Mouse (Mus musculus) embryonic facial prominence, embryonic 11.5 days (tissue): Measurements from ENCODE around the gene Cyp11a1. TPM values are rescaled to one million over a fixed set of nuclear protein-coding genes. Genes with fewer than 3 reads are reported as not detected.

Experiments
- ATAC-seq: fragments of 200-750 bp; cut with Nextera tagmentation; replicated peaks from 2 replicates; pipeline ENCODE4 v1.8.0; 2017; ENCODE audit warnings: low read depth; ENCODE audit not compliant: insufficient number of reproducible peaks, low FRiP score, low TSS enrichment
- DNase-seq: peaks from one replicate; pipeline ENCODE4 v3.0.0-alpha.2; 2015; ENCODE audit warnings: low spot score
- H3K27ac ChIP-seq: fragments of 300-500 bp; sonication (generic); replicated peaks from 2 replicates; pipeline ENCODE4 v1.5.1; 2014; ENCODE audit warnings: mild to moderate bottlenecking, low read depth, low read length, control low read depth
- H3K27me3 ChIP-seq: fragments of 300-500 bp; sonication (generic); 2 replicates; pipeline ENCODE4 v1.6.1; 2014; ENCODE audit warnings: mild to moderate bottlenecking, low read length, moderate library complexity, mixed read lengths; ENCODE audit not compliant: control insufficient read depth, insufficient read depth
- H3K36me3 ChIP-seq: fragments of 300-500 bp; sonication (generic); replicated peaks from 2 replicates; pipeline ENCODE4 v1.6.1; 2014; ENCODE audit warnings: low read depth, mild to moderate bottlenecking, low read length, moderate library complexity, mixed read lengths; ENCODE audit not compliant: control insufficient read depth, insufficient read depth
- H3K4me1 ChIP-seq: fragments of 300-500 bp; sonication (generic); 2 replicates; pipeline ENCODE4 v1.6.1; 2014; ENCODE audit warnings: low read length, mixed read lengths; ENCODE audit not compliant: control insufficient read depth, insufficient read depth
- H3K4me2 ChIP-seq: fragments of 300-500 bp; sonication (generic); 2 replicates; pipeline ENCODE4 v1.6.1; 2014; ENCODE audit warnings: low read depth, mild to moderate bottlenecking, control low read depth, low read length, moderate library complexity
- H3K4me3 ChIP-seq: fragments of 300-500 bp; sonication (generic); 2 replicates; pipeline ENCODE4 v1.5.1; 2014; ENCODE audit warnings: low read depth, low read length, control low read depth
- H3K9ac ChIP-seq: fragments of 300-500 bp; sonication (generic); replicated peaks from 2 replicates; pipeline ENCODE4 v1.6.1; 2014; ENCODE audit warnings: mild to moderate bottlenecking, control low read depth, low read length
- H3K9me3 ChIP-seq: fragments of 300-500 bp; sonication (generic); replicated peaks from 2 replicates; pipeline ENCODE4 v1.6.1; 2016; ENCODE audit warnings: mild to moderate bottlenecking, low read length, inconsistent platforms, mixed read lengths; ENCODE audit not compliant: control insufficient read depth
- WGBS: fragments of 180-500 bp; shearing (Covaris S2); extraction: QIAGEN DNeasy Blood & Tissue Kit; methylation state at CpG from one replicate; pipeline ENCODE4 v1.1.7; 2014; 5-methylcytosine and 5-hydroxymethylcytosine counted together
- polyA plus RNA-seq: library from polyadenylated mRNA; unstranded; fragments of >200 nt; fragmentation: Nextera tagmentation; extraction: Ambion mirVana; gene quantifications from 2 replicates; pipeline ENCODE4 v1.2.1, GENCODE M21; 2014

Gene Cyp11a1
- polyA plus RNA-seq, 1 experiment from 2014 or later, result 0.18 TPM

DNA sequence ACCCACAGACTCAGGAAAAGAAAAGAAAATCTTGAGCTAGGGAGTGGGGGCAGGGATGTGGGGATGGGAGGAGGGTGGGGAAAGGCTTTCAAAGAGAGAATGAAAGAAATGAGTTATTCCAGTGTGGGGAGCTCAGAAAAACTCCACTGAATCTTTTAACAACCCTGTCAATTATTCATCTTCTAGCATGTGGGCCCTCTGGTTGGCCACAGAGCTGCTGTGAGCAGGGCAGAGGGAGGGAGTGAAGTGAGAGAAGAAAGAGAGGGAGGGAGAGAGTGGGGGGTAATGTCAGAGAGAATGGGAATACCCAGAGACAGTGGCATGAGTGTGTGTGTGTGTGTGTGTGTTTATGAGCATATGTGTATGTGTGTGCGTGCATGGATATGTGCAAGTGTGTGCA, 47.8 kb downstream of the Cyp11a1 start:
- no peak for ATAC-seq
- no peaks in the 10 kb centered on the region for H3K27me3 ChIP-seq
- WGBS, result 92% methylated on average over 1 of the region's 1 CpGs
- no peak overlapping the region for H3K9ac ChIP-seq
- DNase-seq, result no peak
- no peak overlapping the region for H3K27ac ChIP-seq
- H3K36me3 ChIP-seq, result no peaks in the 10 kb centered on the region
- H3K9me3 ChIP-seq, result no peaks in the 10 kb centered on the region
- no peak overlapping the region for H3K4me3 ChIP-seq
- no peak overlapping the region for H3K4me2 ChIP-seq
- no peaks in the 10 kb centered on the region for H3K4me1 ChIP-seq

DNA sequence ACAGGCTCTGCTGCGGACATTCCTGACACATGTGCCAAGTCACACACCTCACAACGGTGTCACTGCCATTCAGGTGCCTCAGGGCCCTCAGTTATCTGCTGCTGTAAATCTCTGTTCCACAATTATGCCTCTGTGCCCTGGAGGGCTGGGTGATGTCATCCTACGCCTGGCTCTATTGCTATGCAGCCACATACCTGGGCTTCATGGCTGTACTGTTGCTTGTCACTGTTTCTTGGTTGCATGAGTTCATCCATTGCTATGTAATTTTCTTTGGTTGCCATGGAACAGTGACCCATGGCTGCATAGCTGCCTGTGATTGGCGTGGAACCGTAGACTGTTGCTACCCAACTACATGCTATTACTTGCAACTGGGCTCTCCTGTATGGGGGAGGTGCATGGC, 49.5 kb downstream of the Cyp11a1 start:
- DNase-seq (no peak), ATAC-seq (no peak)
- WGBS, result 80% methylated on average over 5 of the region's 5 CpGs
- no peak overlapping the region for H3K27ac ChIP-seq
- H3K9me3 ChIP-seq, result no peaks in the 10 kb centered on the region
- H3K9ac ChIP-seq, result no peak overlapping the region
- no peak overlapping the region for H3K4me2 ChIP-seq
- H3K4me1 ChIP-seq, result no peaks in the 10 kb centered on the region
- no peaks in the 10 kb centered on the region for H3K36me3 ChIP-seq
- no peaks in the 10 kb centered on the region; the same call in 1 of the 2 replicates for H3K27me3 ChIP-seq
- no peak overlapping the region for H3K4me3 ChIP-seq

DNA sequence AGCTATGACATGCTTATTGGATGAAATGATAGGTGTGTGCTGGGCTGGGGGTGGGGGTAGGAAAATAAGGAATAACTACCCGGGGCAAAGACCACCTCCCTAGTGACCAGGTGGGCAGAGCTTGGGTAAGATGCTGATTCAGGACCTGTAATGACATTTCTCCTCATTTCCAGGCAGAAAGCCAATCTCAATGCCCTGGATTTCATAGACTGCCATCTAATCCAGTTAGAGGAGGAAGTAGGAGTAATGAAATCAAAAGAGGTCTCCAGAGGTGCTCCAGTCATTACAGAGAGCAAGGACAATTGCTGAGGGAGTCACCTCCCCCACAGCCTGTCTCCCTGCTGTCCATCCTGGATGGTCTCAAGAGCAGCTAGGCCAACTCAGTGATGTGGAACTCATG, 53.7 kb downstream of the Cyp11a1 start:
- H3K9ac ChIP-seq, result no peak overlapping the region
- DNase-seq (no peak), ATAC-seq (no peak)
- 36% methylated on average over 1 of the region's 1 CpGs for WGBS
- H3K4me3 ChIP-seq, result no peak overlapping the region
- no peaks in the 10 kb centered on the region for H3K9me3 ChIP-seq
- no peaks in the 10 kb centered on the region for H3K4me1 ChIP-seq
- H3K27ac ChIP-seq, result no peak overlapping the region
- no peak overlapping the region for H3K4me2 ChIP-seq
- no peaks in the 10 kb centered on the region; the same call in 1 of the 2 replicates for H3K27me3 ChIP-seq
- H3K36me3 ChIP-seq, result no peaks in the 10 kb centered on the region

- peak; percentile 85 for DNase-seq
- Histone ChIP-seq H3K4me1 (no peaks in the 10 kb centered on the region), H3K27me3 (no peaks in the 10 kb centered on the region; the same call in 1 of the 2 replicates), H3K4me3 (no peak overlapping the region), H3K36me3 (no peaks in the 10 kb centered on the region), H3K27ac (no peak overlapping the region), H3K4me2 (no peak overlapping the region), H3K9me3 (no peaks in the 10 kb centered on the region), H3K9ac (no peak overlapping the region)
- no peak; the same call in 1 of the 2 replicates for ATAC-seq
- WGBS, result 10% methylated on average over 23 of the region's 23 CpGs
These were observed 54.8 kb downstream of the Cyp11a1 start for GRCm38 (mm10) chr9:58060677-58061667.

- no peak within 1 kb of the TSS for H3K9ac ChIP-seq
These were observed 57.3 kb downstream of the Cyp11a1 start, which contains the start of gene Stra6 for GRCm38 (mm10) chr9:58063531-58063930. TSS of gene Stra6 (plus strand) at chr9:58063788.

DNA sequence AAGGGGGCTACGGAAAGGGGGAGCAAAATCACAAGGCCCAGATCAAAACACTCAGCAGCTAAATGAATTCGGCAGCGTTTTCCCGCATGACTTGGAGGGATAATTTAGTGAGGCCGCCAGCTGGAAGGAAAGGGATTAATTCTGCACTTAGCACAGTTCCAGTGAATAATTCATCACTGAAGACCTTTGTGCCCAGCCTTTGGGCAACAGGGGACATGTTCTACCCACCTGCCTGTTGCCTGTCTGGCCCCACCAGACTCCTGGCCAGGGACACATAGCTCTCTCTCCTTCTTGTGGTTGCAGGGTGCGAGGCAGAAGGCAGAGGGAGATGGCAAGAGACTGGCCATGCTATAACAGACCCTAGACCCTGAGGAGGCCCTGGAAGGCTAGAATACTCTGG, 59.3 kb downstream of the Cyp11a1 start:
- Histone ChIP-seq H3K27me3 (no peaks in the 10 kb centered on the region; the same call in 1 of the 2 replicates), H3K36me3 (no peaks in the 10 kb centered on the region), H3K4me3 (no peak overlapping the region), H3K9me3 (no peaks in the 10 kb centered on the region), H3K9ac (no peak overlapping the region), H3K4me2 (no peak overlapping the region), H3K27ac (0 out of 2 replicates have a peak overlapping the region, but pooled peaks have one; percentile 20), H3K4me1 (no peaks in the 10 kb centered on the region)
- ATAC-seq (no peak), DNase-seq (no peak)
- WGBS, result 39% methylated on average over 6 of the region's 6 CpGs

More at GRCm38 (mm10) chr9:58063531-58063930, 57.3 kb downstream of the Cyp11a1 start, which contains the start of gene Stra6:
- no peak for DNase-seq
- Histone ChIP-seq H3K36me3 (no peaks in the 10 kb centered on the region), H3K4me1 (no peaks in the 10 kb centered on the region), H3K9me3 (no peaks in the 10 kb centered on the region), H3K4me3 (no peak within 1 kb of the TSS), H3K27ac (no peak within 1 kb of the TSS), H3K4me2 (no peak within 1 kb of the TSS), H3K27me3 (no peaks in the 10 kb centered on the region; the same call in 1 of the 2 replicates)
- ATAC-seq, result no peak
- WGBS, result 29% methylated on average over 3 of the region's 3 CpGs

DNA sequence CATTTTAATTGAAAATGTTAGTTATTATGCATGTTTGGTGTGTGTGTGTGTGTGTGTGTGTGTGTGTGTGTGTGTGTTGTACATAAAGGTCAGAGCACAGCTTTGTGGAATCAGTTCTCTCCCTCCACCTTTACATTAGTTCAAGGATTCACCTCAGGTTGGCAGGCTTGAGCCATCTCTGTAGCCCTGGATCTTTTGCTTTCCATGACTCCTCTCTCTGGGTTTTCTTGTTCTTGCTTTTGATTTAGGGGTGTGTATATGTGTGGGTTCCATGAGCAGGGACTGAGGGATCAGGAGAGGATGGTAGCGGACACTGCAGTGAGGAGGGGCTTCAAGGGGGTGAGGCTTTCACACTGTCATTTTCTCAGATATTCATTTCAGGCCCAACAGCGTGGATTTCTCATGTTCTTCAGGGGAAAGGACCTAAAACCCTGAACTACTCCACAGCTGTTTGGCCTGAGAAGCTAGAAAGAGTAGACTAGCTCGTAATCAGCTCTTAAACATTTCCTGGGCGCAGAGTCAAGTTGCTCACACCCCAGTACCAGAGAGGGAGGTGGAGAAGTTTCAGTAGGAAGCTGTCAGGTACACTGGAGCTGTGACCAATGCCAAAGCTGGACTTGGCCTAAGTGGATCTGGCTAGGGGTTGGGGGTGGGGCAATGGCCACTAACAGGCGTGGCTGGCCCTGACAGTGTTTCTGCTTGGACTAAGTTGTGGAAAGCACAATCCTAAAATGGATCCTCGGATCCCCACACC, 59.9 kb downstream of the Cyp11a1 start:
- 81% methylated on average over 6 of the region's 6 CpGs for WGBS
- Histone ChIP-seq H3K27me3 (no peaks in the 10 kb centered on the region; the same call in 1 of the 2 replicates), H3K4me1 (no peaks in the 10 kb centered on the region), H3K4me2 (no peak overlapping the region), H3K36me3 (no peaks in the 10 kb centered on the region), H3K27ac (no peak overlapping the region), H3K4me3 (no peak overlapping the region), H3K9me3 (no peaks in the 10 kb centered on the region), H3K9ac (no peak overlapping the region)
- DNase-seq, result no peak
- ATAC-seq, result no peak
